Mouse (Mus musculus) limb, embryonic 14.5 days (tissue): ENCODE measurements around the gene Kcnab2. TPM values are rescaled to one million over a fixed set of nuclear protein-coding genes. Genes with fewer than 3 reads are reported as not detected.

Experiments used
- ATAC-seq: fragments of 200-750 bp; cut with Nextera tagmentation; 2 replicates; pipeline ENCODE4 v1.8.0; 2017; ENCODE audit warnings: low read depth, moderate number of reproducible peaks, moderate TSS enrichment; ENCODE audit not compliant: low FRiP score
- DNase-seq: peaks from one replicate; pipeline ENCODE4 v3.0.0-alpha.2; 2015; ENCODE audit warnings: low spot score
- H3K27ac ChIP-seq: fragments of 300-500 bp; sonication (generic); replicated peaks from 2 replicates; pipeline ENCODE4 v1.5.1; 2014; ENCODE audit warnings: low read depth, mild to moderate bottlenecking, low read length, moderate library complexity, mixed read lengths
- H3K27me3 ChIP-seq: fragments of 300-500 bp; sonication (generic); 2 replicates; pipeline ENCODE4 v1.6.1; 2014; ENCODE audit warnings: low read length, mixed read lengths; ENCODE audit not compliant: control insufficient read depth, insufficient read depth
- H3K36me3 ChIP-seq: fragments of 300-500 bp; sonication (generic); 2 replicates; pipeline ENCODE4 v1.6.1; 2014; ENCODE audit warnings: mild to moderate bottlenecking, low read length, moderate library complexity, mixed read lengths; ENCODE audit not compliant: control insufficient read depth, insufficient read depth
- H3K4me1 ChIP-seq: fragments of 300-500 bp; sonication (generic); 2 replicates; pipeline ENCODE4 v1.6.1; 2014; ENCODE audit warnings: antibody characterized with exemption, low read length, mixed read lengths; ENCODE audit not compliant: control insufficient read depth, insufficient read depth
- H3K4me2 ChIP-seq: fragments of 300-500 bp; sonication (generic); replicated peaks from 2 replicates; pipeline ENCODE4 v1.6.1; 2014; ENCODE audit warnings: low read depth, mild to moderate bottlenecking, low read length, moderate library complexity; ENCODE audit not compliant: severe bottlenecking
- H3K4me3 ChIP-seq: fragments of 300-500 bp; sonication (generic); replicated peaks from 2 replicates; pipeline ENCODE4 v1.5.1; 2014; ENCODE audit warnings: low read length
- H3K9ac ChIP-seq: fragments of 300-500 bp; sonication (generic); 2 replicates; pipeline ENCODE4 v1.6.1; 2014; ENCODE audit warnings: mild to moderate bottlenecking, low read depth, low read length, moderate library complexity; ENCODE audit not compliant: severe bottlenecking
- H3K9me3 ChIP-seq: fragments of 300-500 bp; sonication (generic); 2 replicates; pipeline ENCODE4 v1.6.1; 2016; ENCODE audit warnings: low read length; ENCODE audit not compliant: control insufficient read depth
- POLR2A ChIP-seq: fragments of 200-500 bp; IDR thresholded peaks from 2 replicates; pipeline ENCODE4 v1.8.0; 2012; ENCODE audit warnings: inconsistent platforms, mild to moderate bottlenecking, moderate library complexity, borderline replicate concordance; ENCODE audit not compliant: insufficient read depth, insufficient read length; ENCODE audit errors: extremely low read depth
- WGBS: fragments of 180-500 bp; shearing (Covaris S2); extraction: QIAGEN DNeasy Blood & Tissue Kit; methylation state at CpG from one replicate; pipeline ENCODE4 v1.1.7; 2014; 5-methylcytosine and 5-hydroxymethylcytosine counted together
- polyA plus RNA-seq, 2 experiments: library from polyadenylated mRNA; depleted of rRNA in 1 of 2; stranded (reverse) in 1 of 2; unstranded in 1 of 2; fragments of >200 nt; fragmentation: Nextera tagmentation in 1 of 2; extraction: Ambion mirVana in 1 of 2; gene quantifications; 2 replicates each; pipeline versions ENCODE4 v1.2.1 to v1.2.3; 2012 to 2014

The Kcnab2 gene
- polyA plus RNA-seq, 2 experiments, result 4.6 to 7.2 TPM

DNA sequence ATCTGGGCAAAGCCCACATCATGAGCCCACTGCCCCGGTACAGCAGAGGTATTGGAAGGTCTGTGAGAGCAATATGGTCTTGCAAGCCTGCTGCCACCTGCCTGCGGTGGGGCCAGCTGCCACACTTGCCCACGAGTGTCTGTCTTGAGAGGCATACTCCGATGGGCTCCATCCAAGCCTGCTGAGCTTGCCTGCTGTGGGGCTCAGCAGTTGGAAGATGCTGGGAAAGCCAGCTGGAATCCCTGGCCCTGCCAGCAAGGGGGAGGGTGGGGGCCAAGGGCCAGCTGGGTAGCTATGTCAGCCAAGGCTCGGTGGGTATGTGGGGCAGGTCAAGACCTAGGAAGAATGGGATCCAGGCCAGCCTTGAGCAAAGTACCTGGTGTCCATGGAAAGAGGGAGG lies 85.5 kb downstream of the Kcnab2 start:
- H3K36me3 ChIP-seq, result no peaks in the 10 kb centered on the region
- ATAC-seq (no peak), DNase-seq (no peak)
- H3K9ac ChIP-seq, result no peak overlapping the region
- H3K4me2 ChIP-seq, result no peak overlapping the region
- no peaks in the 10 kb centered on the region for H3K27me3 ChIP-seq
- no peak for TF ChIP-seq POLR2A
- no peaks in the 10 kb centered on the region for H3K4me1 ChIP-seq
- no peak overlapping the region for H3K4me3 ChIP-seq
- WGBS, result 73% methylated on average over 5 of the region's 5 CpGs
- no peak overlapping the region for H3K27ac ChIP-seq
- H3K9me3 ChIP-seq, result no peaks in the 10 kb centered on the region

DNA sequence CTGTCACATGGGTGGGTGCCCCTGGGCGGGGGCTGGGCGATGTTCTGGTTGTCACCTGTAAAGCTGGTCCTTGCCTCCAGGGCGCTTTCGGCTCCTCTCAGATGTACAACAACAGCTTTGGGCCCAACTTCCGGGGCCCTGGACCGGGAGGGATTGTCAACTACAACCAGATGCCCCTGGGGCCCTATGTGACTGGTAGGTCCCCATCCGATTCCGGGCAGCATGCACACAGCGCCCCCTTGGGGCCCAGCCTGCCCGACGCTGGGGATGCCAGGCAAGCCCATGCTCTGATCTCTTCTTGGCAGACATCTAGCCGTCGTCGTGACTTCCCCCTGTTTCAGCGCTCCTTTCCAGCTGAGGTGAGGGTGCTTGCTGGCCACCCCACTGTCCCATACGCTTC lies 92.0 kb downstream of the Kcnab2 start:
- Histone ChIP-seq H3K9ac (no peak overlapping the region), H3K27ac (no peak overlapping the region), H3K36me3 (no peaks in the 10 kb centered on the region), H3K4me2 (no peak overlapping the region), H3K27me3 (no peaks in the 10 kb centered on the region), H3K4me3 (no peak overlapping the region), H3K4me1 (no peaks in the 10 kb centered on the region), H3K9me3 (no peaks in the 10 kb centered on the region)
- WGBS, result 49% methylated on average over 16 of the region's 16 CpGs
- ATAC-seq (no peak), DNase-seq (no peak)
- no peak for TF ChIP-seq POLR2A

- WGBS, result 84% methylated on average over 17 of the region's 17 CpGs
- Histone ChIP-seq H3K36me3 (no peaks in the 10 kb centered on the region), H3K4me2 (no peak overlapping the region), H3K27ac (no peak overlapping the region), H3K27me3 (no peaks in the 10 kb centered on the region), H3K4me1 (no peaks in the 10 kb centered on the region), H3K4me3 (no peak overlapping the region), H3K9me3 (no peaks in the 10 kb centered on the region), H3K9ac (no peak overlapping the region)
- DNase-seq (no peak), ATAC-seq (no peak)
- no peak for TF ChIP-seq POLR2A
Measured at GRCm38 (mm10) chr4:152382528-152383252, 95.0 kb downstream of the Kcnab2 start.

DNA sequence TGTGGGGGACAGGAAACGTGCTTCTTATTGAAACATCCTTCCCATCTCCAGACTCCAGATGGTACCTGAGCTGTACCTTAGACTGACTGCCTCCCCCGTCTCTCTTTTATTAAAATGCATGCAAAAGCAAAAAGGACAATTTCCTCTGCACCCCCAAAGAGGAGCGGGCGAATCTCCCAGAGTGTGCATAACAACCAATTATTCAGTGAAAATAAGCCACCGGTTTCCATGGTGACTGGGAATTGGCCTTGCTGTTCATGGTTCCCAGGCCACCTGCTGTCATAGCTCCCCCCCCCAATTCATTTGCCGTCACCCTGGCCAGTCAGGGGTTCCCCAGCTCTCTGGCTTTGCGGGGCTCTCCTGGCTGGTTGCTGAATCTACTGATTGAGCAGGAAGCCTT lies 112.4 kb downstream of the Kcnab2 start:
- no peak for TF ChIP-seq POLR2A
- H3K27ac ChIP-seq, result no peak overlapping the region
- ATAC-seq, result no peak
- H3K9me3 ChIP-seq, result no peaks in the 10 kb centered on the region
- H3K36me3 ChIP-seq, result no peaks in the 10 kb centered on the region
- H3K4me2 ChIP-seq, result no peak overlapping the region
- 70% methylated on average over 7 of the region's 7 CpGs for WGBS
- no peak overlapping the region for H3K9ac ChIP-seq
- H3K27me3 ChIP-seq, result peaks cover 5% of the 10 kb centered on the region; the same call in 1 of the 2 replicates
- no peak for DNase-seq
- H3K4me1 ChIP-seq, result no peaks in the 10 kb centered on the region
- H3K4me3 ChIP-seq, result no peak overlapping the region

DNA sequence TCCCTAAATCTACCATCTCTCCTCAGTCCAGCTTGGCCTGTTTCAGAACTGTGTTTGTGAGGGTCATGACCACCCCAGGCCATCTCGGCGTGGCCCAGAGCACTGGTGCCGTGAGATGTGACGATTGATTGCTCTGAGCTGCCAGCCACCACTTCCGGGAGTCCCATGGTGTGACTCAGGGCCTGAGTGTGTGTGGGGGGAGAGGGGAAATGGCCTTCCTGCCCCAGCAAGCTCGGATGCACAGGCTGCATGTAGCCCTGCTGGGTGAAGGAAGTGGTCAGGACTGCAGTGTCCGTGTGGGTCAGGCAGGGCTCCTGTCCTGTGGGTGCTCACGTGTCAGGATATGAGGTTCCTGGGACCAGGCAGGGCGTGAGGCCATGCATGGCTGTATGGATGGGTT lies 115.5 kb downstream of the Kcnab2 start:
- no peak for ATAC-seq
- Histone ChIP-seq H3K36me3 (no peaks in the 10 kb centered on the region), H3K4me2 (no peak overlapping the region), H3K27ac (no peak overlapping the region), H3K9me3 (no peaks in the 10 kb centered on the region), H3K27me3 (peaks cover 16% of the 10 kb centered on the region; the same call in 1 of the 2 replicates), H3K4me3 (no peak overlapping the region), H3K4me1 (no peaks in the 10 kb centered on the region), H3K9ac (no peak overlapping the region)
- TF ChIP-seq POLR2A, result no peak
- 64% methylated on average over 9 of the region's 9 CpGs for WGBS
- no peak for DNase-seq

DNA sequence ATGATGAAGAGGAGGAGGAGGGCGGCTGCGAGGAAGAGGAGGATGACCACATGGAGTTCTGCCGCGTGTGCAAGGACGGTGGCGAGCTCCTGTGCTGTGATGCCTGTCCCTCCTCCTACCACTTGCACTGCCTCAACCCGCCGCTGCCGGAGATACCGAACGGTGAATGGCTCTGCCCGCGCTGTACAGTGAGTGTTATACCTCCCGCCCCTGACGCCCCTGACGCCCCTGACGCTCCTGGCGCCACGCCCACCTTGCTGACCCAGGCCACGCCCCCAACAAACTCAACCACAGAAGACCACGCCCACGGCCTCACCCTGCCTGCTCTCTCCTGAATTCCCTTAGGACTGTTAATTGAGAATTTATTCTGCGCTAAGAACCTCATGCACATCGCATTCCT lies 116.8 kb downstream of the Kcnab2 start:
- Histone ChIP-seq H3K27ac (no peak overlapping the region), H3K36me3 (no peaks in the 10 kb centered on the region), H3K27me3 (peaks cover 16% of the 10 kb centered on the region; the same call in 1 of the 2 replicates), H3K4me2 (peak overlapping the region; percentile 21; the same call in 1 of the 2 replicates), H3K9me3 (no peaks in the 10 kb centered on the region), H3K4me3 (no peak overlapping the region), H3K9ac (no peak overlapping the region), H3K4me1 (no peaks in the 10 kb centered on the region)
- no peak for TF ChIP-seq POLR2A
- no peak for ATAC-seq
- 2% methylated on average over 21 of the region's 24 CpGs for whole genome bisulfite sequencing
- peak; percentile 10 for DNase-seq
